Mouse (Mus musculus) lung, postnatal 0 days (tissue): Measurements from ENCODE around the gene Cpm.

Source experiments
- CTCF ChIP-seq: IDR thresholded peaks from 2 replicates; pipeline ENCODE4 v1.5.1; 2016; ENCODE audit warnings: antibody characterized with exemption, mild to moderate bottlenecking
- EP300 ChIP-seq: IDR thresholded peaks from 2 replicates; pipeline ENCODE4 v1.6.1; 2016; ENCODE audit warnings: antibody characterized with exemption, mild to moderate bottlenecking, control low read depth

DNA sequence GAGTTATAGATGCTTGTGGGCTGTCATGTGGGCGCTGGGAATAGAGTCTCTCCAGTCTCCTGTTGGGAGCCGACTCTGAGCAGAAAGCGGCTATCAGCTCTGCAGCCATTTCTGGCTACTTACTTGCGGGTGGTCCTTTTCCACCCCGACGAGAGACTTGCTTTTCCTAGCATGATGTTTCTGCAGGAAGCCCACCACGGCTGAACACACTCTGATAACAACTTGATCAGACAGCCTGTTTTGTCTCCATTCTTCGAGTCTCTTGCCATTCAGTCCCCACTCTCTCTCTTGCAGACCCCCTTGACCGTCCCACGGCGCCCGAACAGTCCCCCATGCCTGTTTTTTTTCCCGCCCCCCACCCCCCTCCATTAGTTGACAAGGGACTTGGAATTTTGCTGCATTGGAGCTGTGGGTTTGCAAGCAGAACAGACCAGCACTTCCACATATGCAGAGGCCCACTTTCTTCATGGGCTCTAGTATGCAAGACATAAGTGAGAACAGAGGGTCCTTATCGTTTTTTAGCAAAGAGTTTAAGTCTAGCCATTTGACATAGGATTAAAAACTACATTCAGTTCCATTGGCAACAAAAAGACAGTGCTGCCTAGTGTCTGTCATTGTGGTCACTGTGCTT lies 103.8 kb downstream of the Cpm start:
- TF ChIP-seq CTCF: no peak
- no peak for TF ChIP-seq EP300
